Mouse (Mus musculus) testis, postnatal 10 days (tissue): ENCODE results near the gene Zfp616.

ENCODE experiments used
- DNase-seq: peaks from one replicate; pipeline ENCODE4 v3.0.0; 2021; ENCODE audit warnings: low spot score

Zfp616 gene

GRCm38 (mm10) chr11:74069655-74070054, at the start of gene Zfp616:
Zfp616 (plus strand) TSS chr11:74069955.
- no peak for DNase-seq

- DNase-seq: no peak
Observed at GRCm38 (mm10) chr11:74051347-74051746, 18.4 kb upstream of the Zfp616 start.

- no peak for DNase-seq
Observed at GRCm38 (mm10) chr11:74056451-74056850, 13.3 kb upstream of the Zfp616 start, which contains the start of the genes Olfr139 and Olfr399. Olfr139 (minus strand) TSS chr11:74056551. Olfr399 (minus strand) TSS chr11:74056615.

- DNase-seq: no peak
Observed at GRCm38 (mm10) chr11:74100724-74101123, 31.0 kb downstream of the Zfp616 start.

GRCm38 (mm10) chr11:74101507-74101906, 31.8 kb downstream of the Zfp616 start:
- DNase-seq: no peak

GRCm38 (mm10) chr11:74105066-74105465, 35.3 kb downstream of the Zfp616 start:
- no peak for DNase-seq

GRCm38 (mm10) chr11:74113412-74113811, 43.7 kb downstream of the Zfp616 start, which contains the start of gene Olfr401:
Olfr401 (plus strand) TSS chr11:74113712.
- no peak for DNase-seq
